Mouse (Mus musculus) spleen, adult 2 months (tissue): Measurements from ENCODE around the gene Spsb1.

Source experiments
- CTCF ChIP-seq: fragments of 200-500 bp; IDR thresholded peaks from 2 replicates; pipeline ENCODE4 v1.5.1; 2011; ENCODE audit warnings: mild to moderate bottlenecking, inconsistent platforms; ENCODE audit not compliant: insufficient read depth, insufficient read length, insufficient replicate concordance; ENCODE audit errors: extremely low read depth
- POLR2A ChIP-seq: fragments of 200-500 bp; IDR thresholded peaks from 2 replicates; pipeline ENCODE4 v1.6.1; 2011; ENCODE audit warnings: low read depth, low read length, inconsistent platforms

DNA sequence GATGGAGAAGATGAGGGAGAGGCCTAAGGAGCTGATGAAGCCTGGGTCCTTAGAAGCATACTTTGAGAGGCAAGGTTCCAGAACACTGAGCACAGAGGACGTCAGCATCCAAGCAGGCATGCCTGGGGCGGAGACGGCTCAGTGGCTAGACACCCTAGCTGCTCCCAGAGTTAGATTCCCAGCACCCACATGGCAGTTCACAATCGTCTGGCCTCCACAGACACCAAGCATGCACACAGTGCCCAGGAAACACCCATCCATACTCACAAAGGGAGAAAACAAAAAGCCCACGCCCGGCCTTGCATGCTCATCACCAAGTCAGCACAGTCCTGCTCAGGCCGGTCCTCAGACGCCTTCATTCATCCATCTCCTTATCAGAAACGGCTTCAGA is 44.7 kb upstream of the Spsb1 start:
- TF ChIP-seq CTCF, result no peak
- TF ChIP-seq POLR2A, result no peak
